Mouse (Mus musculus) ES-E14 (cell line): Measurements from ENCODE around the gene Rassf8. TPM values are rescaled to one million over a fixed set of nuclear protein-coding genes. Genes with fewer than 3 reads are reported as not detected.

Experiments used
- DNase-seq: peaks from one replicate; pipeline ENCODE4 v3.0.0-alpha.2; 2013; ENCODE audit warnings: low read depth, low spot score
- H3K27ac ChIP-seq: 2 replicates; pipeline ENCODE4 v1.5.1; 2012; ENCODE audit warnings: low read depth, mild to moderate bottlenecking, low read length, moderate library complexity, mixed read lengths; ENCODE audit not compliant: poor library complexity, insufficient read depth, severe bottlenecking
- H3K36me3 ChIP-seq: 2 replicates; pipeline ENCODE4 v1.6.1; 2012; ENCODE audit warnings: mild to moderate bottlenecking, low read length, moderate library complexity, mixed read lengths; ENCODE audit not compliant: control insufficient read depth, poor library complexity, insufficient read depth, severe bottlenecking
- H3K4me1 ChIP-seq, 2 experiments: fragments of 150-350 bp in 1 of 2; sonication (generic) in 1 of 2; 2 replicates each; pipeline ENCODE4 v1.6.1; 2012; ENCODE audit warnings: low read length in 2 of 2, mild to moderate bottlenecking in 1 of 2, mixed read lengths in 1 of 2; ENCODE audit not compliant: control insufficient read depth in 2 of 2, insufficient read depth in 2 of 2, poor library complexity in 1 of 2
- H3K4me3 ChIP-seq, 2 experiments: fragments of 150-350 bp in 1 of 2; sonication (generic) in 1 of 2; 2 replicates each; pipeline ENCODE4 v1.5.1; 2012; ENCODE audit warnings: low read length in 2 of 2, low read depth in 1 of 2, mild to moderate bottlenecking in 1 of 2, mixed read lengths in 1 of 2; ENCODE audit not compliant: insufficient read depth in 1 of 2, poor library complexity in 1 of 2, severe bottlenecking in 1 of 2
- H3K9ac ChIP-seq: 2 replicates; pipeline ENCODE4 v1.6.1; 2012; ENCODE audit warnings: low read depth, mild to moderate bottlenecking, low read length, mixed read lengths; ENCODE audit not compliant: poor library complexity, insufficient read depth, severe bottlenecking
- H3K9me3 ChIP-seq: fragments of 150-350 bp; sonication (generic); 2 replicates; pipeline ENCODE4 v1.6.1; 2012; ENCODE audit warnings: low read depth, mild to moderate bottlenecking, low read length; ENCODE audit not compliant: control insufficient read depth, insufficient read depth
- CHD2 ChIP-seq: IDR thresholded peaks from 2 replicates; pipeline ENCODE4 v1.6.1; 2014; ENCODE audit warnings: mild to moderate bottlenecking, low read depth, low read length, inconsistent platforms
- HCFC1 ChIP-seq: IDR thresholded peaks from 2 replicates; pipeline ENCODE4 v1.6.1; 2012; ENCODE audit warnings: low read length, inconsistent platforms, borderline replicate concordance; ENCODE audit not compliant: insufficient read depth
- MAFK ChIP-seq: IDR thresholded peaks from 2 replicates; pipeline ENCODE4 v1.6.1; 2014; ENCODE audit warnings: mild to moderate bottlenecking, low read depth, low read length, inconsistent platforms; ENCODE audit not compliant: insufficient read depth
- ZC3H11A ChIP-seq: IDR thresholded peaks from 2 replicates; pipeline ENCODE4 v1.6.1; 2012; ENCODE audit warnings: low read depth, mild to moderate bottlenecking, inconsistent platforms, low read length, borderline replicate concordance
- ZNF384 ChIP-seq: IDR thresholded peaks from 2 replicates; pipeline ENCODE4 v1.6.1; 2012; ENCODE audit warnings: low read depth, low read length, inconsistent platforms
- in situ Hi-C, 2 experiments: fragments of 600-800 bp; cut with MboI; formaldehyde crosslinking; loops; one replicate each; pipeline ENCODE4 v1.15.1; 2025; ENCODE audit warnings: low sequenced_read_pairs in 2 of 2, inconsistent platforms in 1 of 2; ENCODE audit not compliant: unreplicated experiment in 2 of 2
- total RNA-seq: library from RNA; depleted of rRNA; stranded (reverse); fragments of 300-350 nt; gene quantifications from 2 replicates; pipeline ENCODE4 v1.2.3, GENCODE M21; 2012

Rassf8 gene
- total RNA-seq, 1 experiment = 9.0 TPM

DNA sequence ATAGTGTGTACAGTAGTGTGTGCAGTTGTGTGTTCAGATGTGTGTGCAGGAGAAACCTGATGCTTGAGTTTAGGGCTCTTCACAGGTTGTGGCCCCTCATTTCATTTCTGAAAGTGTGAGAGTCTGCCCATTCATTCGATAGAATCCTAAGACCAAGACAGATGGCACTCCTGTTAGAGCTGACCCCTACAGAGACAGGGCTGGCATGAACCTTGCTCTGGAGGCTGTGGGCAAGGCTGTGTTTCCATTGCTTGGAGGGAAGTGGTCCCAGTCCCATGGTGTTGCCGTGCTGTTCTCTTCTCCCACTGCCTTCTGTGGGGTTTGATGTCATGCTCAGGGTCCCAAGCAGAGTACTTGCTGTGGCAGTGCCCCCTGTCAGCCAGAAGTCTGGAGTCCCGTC lies 57.7 kb downstream of the Rassf8 start:
- DNase-seq = no peak
- Histone ChIP-seq H3K4me3 (no peak overlapping the region), H3K9ac (no peak overlapping the region; the same call in 1 of the 2 replicates), H3K36me3 (no peaks in the 10 kb centered on the region), H3K27ac (no peak overlapping the region), H3K9me3 (no peaks in the 10 kb centered on the region), H3K4me1 (no peaks in the 10 kb centered on the region)
- in situ Hi-C loops = no loop called here
- TF ChIP-seq CHD2 (no peak), ZC3H11A (no peak), HCFC1 (no peak), ZNF384 (no peak), MAFK (no peak)

DNA sequence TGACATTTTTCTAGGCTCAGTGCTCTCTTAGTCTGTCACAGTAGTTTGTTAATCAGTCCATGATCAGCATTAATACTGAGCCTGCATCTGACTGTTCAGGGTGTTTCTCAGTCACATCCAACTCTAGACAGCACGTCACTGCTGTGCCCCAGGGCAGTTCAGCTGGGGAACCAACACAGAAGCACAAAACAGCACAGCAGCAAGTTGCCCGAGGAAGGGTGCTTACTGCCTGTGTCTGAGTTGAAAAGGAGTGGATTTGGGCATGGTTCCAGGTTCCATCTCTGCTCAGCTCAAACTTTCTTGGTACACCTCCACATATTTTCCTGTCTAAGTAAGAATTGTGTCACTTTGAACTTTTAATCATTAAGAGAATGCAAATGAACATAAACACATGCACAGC lies 60.2 kb downstream of the Rassf8 start:
- Histone ChIP-seq H3K9ac (no peak overlapping the region), H3K36me3 (no peaks in the 10 kb centered on the region; the same call in 1 of the 2 replicates), H3K27ac (no peak overlapping the region), H3K4me3 (no peak overlapping the region), H3K9me3 (no peaks in the 10 kb centered on the region), H3K4me1 (no peaks in the 10 kb centered on the region)
- DNase-seq = no peak
- TF ChIP-seq ZNF384 = no peak
- TF ChIP-seq HCFC1 = no peak
- no peak for TF ChIP-seq CHD2
- no peak for TF ChIP-seq ZC3H11A
- no peak for TF ChIP-seq MAFK
- in situ Hi-C loops = no loop called here

GRCm38 (mm10) chr6:145807929-145808328 lies 61.4 kb downstream of the Rassf8 start:
- TF ChIP-seq CHD2 (no peak), MAFK (no peak), ZNF384 (no peak), ZC3H11A (no peak)
- no peaks in the 10 kb centered on the region for H3K4me1 ChIP-seq
- no peak for DNase-seq
- in situ Hi-C loops = no loop called here
- no peaks in the 10 kb centered on the region; the same call in 1 of the 2 replicates for H3K36me3 ChIP-seq
- no peaks in the 10 kb centered on the region for H3K9me3 ChIP-seq
- no peak overlapping the region for H3K9ac ChIP-seq
- H3K4me3 ChIP-seq = no peak overlapping the region
- no peak overlapping the region for H3K27ac ChIP-seq

DNA sequence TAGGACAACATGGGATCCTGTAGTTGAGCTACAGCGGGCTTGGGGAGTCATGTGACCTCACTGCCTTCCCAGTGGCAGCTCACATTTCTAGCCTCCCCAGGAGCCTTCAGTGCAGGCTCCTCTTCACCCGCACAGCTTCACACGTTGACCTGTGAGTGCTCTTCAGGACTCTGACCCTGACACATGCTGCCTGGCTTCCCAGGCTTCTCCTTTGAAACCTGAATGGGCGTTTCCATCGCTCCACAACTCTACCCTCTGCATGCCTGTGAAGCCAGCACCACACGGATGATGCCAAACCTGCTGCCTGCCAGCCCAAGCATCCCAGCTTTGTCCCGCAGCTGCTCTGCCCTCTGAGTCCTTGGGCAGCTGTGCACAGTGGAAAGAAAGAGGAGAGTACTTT lies 63.0 kb downstream of the Rassf8 start:
- Histone ChIP-seq H3K4me3 (no peak overlapping the region), H3K9ac (no peak overlapping the region), H3K36me3 (no peaks in the 10 kb centered on the region; the same call in 1 of the 2 replicates), H3K9me3 (no peaks in the 10 kb centered on the region), H3K27ac (no peak overlapping the region), H3K4me1 (no peaks in the 10 kb centered on the region)
- in situ Hi-C loops = no loop called here
- DNase-seq = no peak
- TF ChIP-seq ZNF384 = no peak
- no peak for TF ChIP-seq HCFC1
- TF ChIP-seq CHD2 = no peak
- TF ChIP-seq MAFK = no peak
- TF ChIP-seq ZC3H11A = no peak

GRCm38 (mm10) chr6:145810015-145810414 lies 63.5 kb downstream of the Rassf8 start:
- Histone ChIP-seq H3K4me3 (no peak overlapping the region), H3K9ac (no peak overlapping the region), H3K36me3 (no peaks in the 10 kb centered on the region; the same call in 1 of the 2 replicates), H3K27ac (no peak overlapping the region), H3K4me1 (no peaks in the 10 kb centered on the region), H3K9me3 (no peaks in the 10 kb centered on the region)
- no peak for DNase-seq
- in situ Hi-C loops = no loop called here
- TF ChIP-seq ZC3H11A (no peak), ZNF384 (no peak), CHD2 (no peak), MAFK (no peak), HCFC1 (no peak)
